Mouse (Mus musculus): ENCODE results near the gene Tacr1. TPM values are rescaled to one million over a fixed set of nuclear protein-coding genes. Genes with fewer than 3 reads are reported as not detected.

Tacr1 gene
- total RNA-seq, 1 experiment: not detected

DNA sequence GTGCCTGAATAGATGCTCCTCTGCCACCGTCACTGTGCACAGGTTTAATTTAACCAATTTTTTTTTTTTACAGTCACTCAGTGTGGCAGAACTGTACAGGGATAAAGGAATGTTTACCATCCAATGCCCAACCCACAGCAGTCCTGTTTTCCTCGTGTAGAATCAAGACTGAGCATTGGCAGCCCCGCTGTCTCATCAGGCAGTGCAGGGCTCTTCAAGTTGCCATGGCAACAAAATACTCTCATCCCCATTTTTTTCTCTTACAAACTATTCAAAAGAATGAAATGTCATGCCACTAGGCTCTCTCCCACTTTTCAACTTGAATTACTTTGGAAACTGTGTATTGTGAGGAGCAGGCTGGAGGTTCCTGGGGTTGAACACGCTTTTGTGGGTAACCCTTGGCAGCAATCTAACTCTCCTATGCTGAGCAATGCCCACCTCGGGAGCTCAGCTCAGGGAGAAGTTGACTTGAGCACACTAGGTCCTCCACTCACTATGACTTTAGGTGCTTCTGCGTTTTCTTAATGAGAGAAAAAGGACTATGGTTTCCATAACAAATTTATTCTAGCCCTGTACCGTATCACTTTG, 207.3 kb downstream of the Tacr1 start:
- no peak for TF ChIP-seq ZNF384 (IDR thresholded peaks at IDR 0.05; ENCODE audit: low read depth, low read length)
- TF ChIP-seq HCFC1 (IDR thresholded peaks at IDR 0.05; ENCODE audit: borderline replicate concordance, insufficient read depth, low read length): no peak
- no peak for TF ChIP-seq ZC3H11A (IDR thresholded peaks at IDR 0.05; ENCODE audit: borderline replicate concordance, low read depth, low read length)
- TF ChIP-seq CHD2 (IDR thresholded peaks at IDR 0.05; ENCODE audit: low read depth, low read length): no peak
- TF ChIP-seq MAFK (IDR thresholded peaks at IDR 0.05; ENCODE audit: insufficient read depth, low read depth, low read length): no peak
- no peak overlapping the region for H3K9ac ChIP-seq (ENCODE audit: insufficient read depth, low read depth, low read length, poor library complexity, severe bottlenecking)
- peaks cover 2 to 3% of the 10 kb centered on the region in 2 experiments; a peak in 1 of 4 replicates for H3K4me1 ChIP-seq (ENCODE audit: control insufficient read depth in 2 of 2, insufficient read depth in 2 of 2, low read length in 2 of 2, poor library complexity in 1 of 2)
- no peak overlapping the region for H3K4me3 ChIP-seq (ENCODE audit: insufficient read depth in 1 of 2, low read depth in 1 of 2, low read length in 2 of 2, poor library complexity in 1 of 2, severe bottlenecking in 1 of 2)
- in situ Hi-C loops (cut with MboI; ENCODE audit: low sequenced_read_pairs in 2 of 2, unreplicated experiment in 2 of 2): no loop called here
- no peaks in the 10 kb centered on the region for H3K9me3 ChIP-seq (ENCODE audit: control insufficient read depth, insufficient read depth, low read depth, low read length)
- H3K36me3 ChIP-seq (ENCODE audit: control insufficient read depth, insufficient read depth, low read length, poor library complexity, severe bottlenecking): no peaks in the 10 kb centered on the region
- no peak overlapping the region for H3K27ac ChIP-seq (ENCODE audit: insufficient read depth, low read depth, low read length, poor library complexity, severe bottlenecking)
- no peak for DNase-seq (ENCODE audit: low read depth, low spot score)

All from ES-E14 (cell line).